Comparison of ENCODE assay signal across 9 mouse cellular contexts in the genomic region with DNA sequence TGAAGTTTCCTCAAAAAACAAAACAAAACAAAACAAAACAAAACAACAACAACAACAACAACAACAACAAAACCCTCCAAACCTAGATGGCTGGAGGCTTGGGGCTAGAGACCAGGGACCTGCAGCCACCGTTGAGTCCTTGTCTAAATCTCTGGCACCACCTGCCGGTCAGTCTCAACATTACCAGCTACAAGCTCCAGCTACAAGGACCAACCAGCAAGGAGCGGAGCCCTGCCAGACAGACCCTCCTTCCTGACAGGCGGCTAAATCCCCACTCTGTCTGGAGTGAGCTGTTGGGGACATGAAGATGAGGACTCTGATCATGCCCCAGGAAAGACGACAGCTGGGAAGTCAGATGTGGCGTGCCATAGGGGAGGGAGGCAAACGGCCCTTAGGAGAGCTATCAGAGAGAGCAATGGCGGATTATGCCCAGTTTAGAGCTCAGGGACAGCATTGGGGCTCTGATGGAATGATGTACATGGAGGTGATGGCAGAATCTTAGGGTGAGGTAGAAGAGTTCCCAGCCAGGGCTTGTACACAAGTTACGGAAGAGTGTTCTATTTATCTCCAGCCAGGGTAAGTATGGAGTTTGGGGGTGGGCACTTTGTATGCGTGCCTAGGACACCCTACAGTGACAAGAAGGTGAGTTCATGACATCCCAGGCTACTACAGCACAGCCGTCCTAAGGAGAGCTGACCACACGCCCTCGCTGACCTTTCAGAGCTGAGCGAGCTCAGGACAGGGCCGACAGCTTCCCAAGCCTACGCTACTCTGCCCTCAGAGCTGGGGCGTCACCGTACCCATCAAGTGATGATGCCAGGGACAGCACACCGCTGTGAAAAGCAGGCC. TPM values are rescaled to one million over a fixed set of nuclear protein-coding genes. Genes with fewer than 3 reads are reported as not detected.
DNase-seq lines count a peak whose midpoint lies in the region; ATAC-seq and TF ChIP-seq lines count a peak whose summit lies in the region.
"Had no signal": no experiment of that assay in that cellular context is flagged by ENCODE, and none has a peak within 500 bp of the region (broad histone marks: within the 10 kb centered on the region; RNA-seq: fewer than 3 reads in every experiment).

No protein-coding gene starts in this region.

- no peak overlapping the region for H3K4me3 ChIP-seq in forebrain, embryonic 15.5 days
- H3K4me3 ChIP-seq in layer of hippocampus, adult 2 months, result no peak overlapping the region
- no peak overlapping the region for H3K4me3 ChIP-seq in lung, adult 2 months (replicated peaks; ENCODE audit: extremely low read depth, low read depth, low read length)
- H3K4me3 ChIP-seq: heart, embryonic 15.5 days had no signal

- H3K4me1 ChIP-seq in forebrain, embryonic 15.5 days, result peaks cover 2% of the 10 kb centered on the region; the same call in 1 of the 2 replicates
- H3K4me1 ChIP-seq in lung, adult 2 months (ENCODE audit: control insufficient read depth, insufficient read depth, low read length), result no peaks in the 10 kb centered on the region
- H3K4me1 ChIP-seq: heart, embryonic 15.5 days had no signal

- H3K4me2 ChIP-seq in forebrain, embryonic 15.5 days (replicated peaks), result peak overlapping the region; percentile 25; the same call in 1 of the 2 replicates
- H3K4me2 ChIP-seq: heart, embryonic 15.5 days had no signal

- no peaks in the 10 kb centered on the region for H3K36me3 ChIP-seq in forebrain, embryonic 15.5 days

- H3K27ac ChIP-seq in forebrain, embryonic 15.5 days (replicated peaks), result no peak overlapping the region
- no peak overlapping the region for H3K27ac ChIP-seq in layer of hippocampus, adult 2 months
- H3K27ac ChIP-seq: heart, embryonic 15.5 days had no signal

- peak; percentile 73 for ATAC-seq in cerebellum, adult (ENCODE audit: insufficient number of reproducible peaks, low FRiP score, low TSS enrichment)
- ATAC-seq in forebrain, embryonic 15.5 days (replicated peaks), result peak; percentile 86

- DNase-seq in ES-CJ7 (ENCODE audit: low read depth, low spot score), result peak; percentile 85
- DNase-seq in heart, postnatal 4 days, result peak; percentile 88
- DNase-seq in layer of hippocampus, adult 2 months (ENCODE audit: low spot score in 2 of 2), result peak; percentile 71 to 87
- peak; percentile 73 for DNase-seq in lung, adult 2 months
- peak; percentile 29 for DNase-seq in ovary, adult 18-20 months (ENCODE audit: low spot score)
- DNase-seq in thymus, postnatal 0 days (ENCODE audit: low spot score), result peak; percentile 84

- peak; percentile 89 for TF ChIP-seq CTCF in layer of hippocampus, adult 2 months (conservative IDR thresholded peaks at IDR 0.05)
- TF ChIP-seq CTCF in lung, adult 2 months (IDR thresholded peaks at IDR 0.05; ENCODE audit: insufficient read depth, low read length), result peak; percentile 91

- 0 out of 2 replicates have a peak overlapping the region, but pooled peaks have one; percentile 28 for H3K9ac ChIP-seq in forebrain, embryonic 15.5 days (replicated peaks)
- H3K9ac ChIP-seq: heart, embryonic 15.5 days had no signal

- TF ChIP-seq POLR2A in lung, adult 2 months (IDR thresholded peaks at IDR 0.05; ENCODE audit: borderline replicate concordance, extremely low read depth, low read depth, low read length), result no peak

- WGBS in forebrain, embryonic 15.5 days, result 61% methylated on average over 19 of the region's 19 CpGs
- 63% methylated on average over 19 of the region's 19 CpGs for WGBS in lung, adult 2 months

- H3K27me3 ChIP-seq in forebrain, embryonic 15.5 days, result no peaks in the 10 kb centered on the region
- H3K27me3 ChIP-seq: heart, embryonic 15.5 days had no signal

- no peaks in the 10 kb centered on the region for H3K9me3 ChIP-seq in forebrain, embryonic 15.5 days
- H3K9me3 ChIP-seq: heart, embryonic 15.5 days had no signal

RNA-seq across cellular contexts. Expression of gene Hadh, which starts 33.9 kb away (rescaled TPM):
- polyA plus RNA-seq in forebrain, embryonic 15.5 days (2015; fragmentation: Nextera tagmentation; extraction: Ambion mirVana), result 22.3 and 25.3 TPM in 2 replicates
- 100 to 1,000 TPM; 416 to 432 TPM for total RNA-seq in heart, postnatal 4 days (2021)
- 10 to 100 TPM; 22.3 to 23.6 TPM for total RNA-seq in layer of hippocampus, adult 2 months (2021)
- 79.7 and 113 TPM in 2 replicates for polyA plus RNA-seq in lung, adult 2 months (2012; rRNA removed)
- polyA plus RNA-seq in thymus, postnatal 0 days (2015; fragmentation: Nextera tagmentation; extraction: Ambion mirVana), result 89.3 and 94.8 TPM in 2 replicates

Comparison
In these comparisons a context has a peak if more than half of its experiments do, and no peak if none do; other contexts are left out.
1. DNase-seq: peak in every context shown above with its lines; median percentile 88 in heart, postnatal 4 days; 85 in ES-CJ7; 84 in thymus, postnatal 0 days; 79 in layer of hippocampus, adult 2 months; 73 in lung, adult 2 months; 29 in ovary, adult 18-20 months.